24 mouse cellular contexts compared by ENCODE assay signal in the genomic region with DNA sequence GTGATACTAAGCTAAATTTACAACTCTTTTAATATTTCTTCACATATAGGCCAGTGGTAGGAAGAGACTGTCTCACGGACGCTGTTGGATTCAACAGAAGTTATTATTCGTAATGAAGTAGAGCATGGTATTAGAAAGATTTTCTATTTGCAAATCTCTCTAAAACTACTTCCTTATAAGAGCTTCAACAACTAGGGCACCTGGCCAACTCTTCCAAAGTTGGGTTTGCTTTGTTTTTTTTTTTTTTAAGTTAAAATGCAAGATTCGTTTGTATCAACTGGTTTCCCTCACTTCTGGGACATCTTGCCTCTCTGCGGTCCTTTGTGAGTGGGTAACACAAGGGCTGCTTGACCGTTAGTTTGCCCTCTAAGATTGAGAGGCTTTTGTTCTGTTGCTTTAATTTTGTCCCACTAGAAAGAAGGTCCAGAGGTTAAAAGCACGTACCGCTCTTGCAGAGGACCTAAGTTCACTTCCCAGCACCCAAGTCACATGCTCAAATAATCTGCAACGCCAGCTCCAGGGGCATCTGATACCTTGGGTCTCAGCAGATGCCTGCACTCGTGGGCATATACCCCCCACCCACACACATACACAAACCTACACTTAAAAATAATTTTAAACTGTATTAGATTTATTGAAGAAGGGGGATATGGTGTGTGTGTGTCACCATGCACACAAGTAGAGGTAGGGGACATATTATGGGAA.
DNase-seq lines count a peak whose midpoint lies in the region; ATAC-seq and TF ChIP-seq lines count a peak whose summit lies in the region.
"Had no signal": no experiment of that assay in that cellular context is flagged by ENCODE, and none has a peak within 500 bp of the region (broad histone marks: within the 10 kb centered on the region; RNA-seq: fewer than 3 reads in every experiment).

No protein-coding gene starts in this region.

- H3K9me3 ChIP-seq in kidney, embryonic 15.5 days (replicated peaks): no peaks in the 10 kb centered on the region
- no peaks in the 10 kb centered on the region for H3K9me3 ChIP-seq in lung, postnatal 0 days (ENCODE audit: low read length)
- H3K9me3 ChIP-seq: forebrain, embryonic 10.5 days; G1E; hindbrain, embryonic 15.5 days; limb, embryonic 15.5 days; midbrain, embryonic 12.5 days had no signal

- DNase-seq in kidney, adult 18-20 months: peak; percentile 9
- peak; percentile 51 for DNase-seq in lung, postnatal 0 days (ENCODE audit: low spot score)
- DNase-seq in lung, adult 2 months: no peak
- DNase-seq in kidney, adult 9 months: peak; percentile 56
- peak; percentile 14 for DNase-seq in lung, postnatal 14 days
- no peak for DNase-seq in T-cell, adult 2 months (ENCODE audit: low spot score)
- DNase-seq: adrenal gland, postnatal 10 days; B cell, adult 2 months; cerebellum, adult 18-20 months; cerebellum, postnatal 14 days; gastrocnemius, postnatal 25 days; left cerebral cortex, postnatal 4 days; right cerebral cortex, postnatal 14 days; thymus, postnatal 14 days had no signal

- no peaks in the 10 kb centered on the region for H3K4me1 ChIP-seq in kidney, embryonic 15.5 days
- no peaks in the 10 kb centered on the region for H3K4me1 ChIP-seq in lung, postnatal 0 days (ENCODE audit: insufficient read depth, low read depth, low read length)
- no peaks in the 10 kb centered on the region for H3K4me1 ChIP-seq in lung, adult 2 months (ENCODE audit: control insufficient read depth, insufficient read depth, low read length)
- H3K4me1 ChIP-seq: forebrain, embryonic 10.5 days; hindbrain, embryonic 15.5 days; limb, embryonic 15.5 days; midbrain, embryonic 12.5 days had no signal

- no peak overlapping the region for H3K4me2 ChIP-seq in kidney, embryonic 15.5 days
- H3K4me2 ChIP-seq in lung, postnatal 0 days (replicated peaks; ENCODE audit: low read depth, low read length): no peak overlapping the region
- H3K4me2 ChIP-seq: hindbrain, embryonic 15.5 days; limb, embryonic 15.5 days; midbrain, embryonic 12.5 days had no signal

- no peaks in the 10 kb centered on the region for H3K27me3 ChIP-seq in kidney, embryonic 15.5 days
- H3K27me3 ChIP-seq in lung, postnatal 0 days (replicated peaks; ENCODE audit: insufficient read depth, low read length): no peaks in the 10 kb centered on the region
- H3K27me3 ChIP-seq: CH12.LX; hindbrain, embryonic 15.5 days; limb, embryonic 15.5 days; midbrain, embryonic 12.5 days had no signal

- H3K36me3 ChIP-seq in kidney, embryonic 15.5 days: peaks cover 9% of the 10 kb centered on the region; the same call in 1 of the 2 replicates
- 0 out of 2 replicates have a peak, but pooled peaks cover 3% of the 10 kb centered on the region for H3K36me3 ChIP-seq in lung, postnatal 0 days (ENCODE audit: insufficient read depth, low read length)
- H3K36me3 ChIP-seq: G1E; hindbrain, embryonic 15.5 days; midbrain, embryonic 12.5 days had no signal

- no peak overlapping the region for H3K27ac ChIP-seq in kidney, embryonic 15.5 days
- no peak overlapping the region for H3K27ac ChIP-seq in lung, postnatal 0 days (ENCODE audit: low read length)
- H3K27ac ChIP-seq: forebrain, embryonic 10.5 days; hindbrain, embryonic 15.5 days; limb, embryonic 15.5 days; liver, embryonic 14.5 days; midbrain, embryonic 12.5 days had no signal

- 82% methylated on average over 10 of the region's 10 CpGs for WGBS in kidney, embryonic 15.5 days
- 53% methylated on average over 10 of the region's 10 CpGs for WGBS in lung, postnatal 0 days
- 57% methylated on average over 10 of the region's 10 CpGs for WGBS in lung, adult 2 months

- no peak overlapping the region for H3K9ac ChIP-seq in kidney, embryonic 15.5 days
- H3K9ac ChIP-seq in lung, postnatal 0 days (replicated peaks; ENCODE audit: low read depth): no peak overlapping the region
- H3K9ac ChIP-seq: hindbrain, embryonic 15.5 days; limb, embryonic 15.5 days; liver, embryonic 14.5 days; midbrain, embryonic 12.5 days had no signal

- no peak for TF ChIP-seq EP300 in lung, postnatal 0 days (IDR thresholded peaks at IDR 0.05)

- H3K4me3 ChIP-seq in kidney, embryonic 15.5 days (replicated peaks): no peak overlapping the region
- no peak overlapping the region for H3K4me3 ChIP-seq in lung, postnatal 0 days (ENCODE audit: low read depth, low read length)
- no peak overlapping the region for H3K4me3 ChIP-seq in lung, adult 2 months (replicated peaks; ENCODE audit: extremely low read depth, low read depth, low read length)
- H3K4me3 ChIP-seq: forebrain, embryonic 10.5 days; hindbrain, embryonic 15.5 days; limb, embryonic 15.5 days; midbrain, embryonic 12.5 days had no signal

- no peak for TF ChIP-seq POLR2A in lung, adult 2 months (IDR thresholded peaks at IDR 0.05; ENCODE audit: borderline replicate concordance, extremely low read depth, low read depth, low read length)

- no peak for TF ChIP-seq CTCF in lung, postnatal 0 days (IDR thresholded peaks at IDR 0.05)
- TF ChIP-seq CTCF in lung, adult 2 months (IDR thresholded peaks at IDR 0.05; ENCODE audit: insufficient read depth, low read length): no peak

- no peak for ATAC-seq in kidney, embryonic 15.5 days (replicated peaks; ENCODE audit: low FRiP score)
- no peak for ATAC-seq in lung, postnatal 0 days
- ATAC-seq: activated CD4-positive, CD25-positive, alpha-beta regulatory T cell, adult 4 months; forebrain, embryonic 16.5 days had no signal

Comparison
In these comparisons a context has a peak if more than half of its experiments do, and no peak if none do; other contexts are left out.
1. DNase-seq: peak in kidney, adult 18-20 months (single experiment), lung, postnatal 0 days (single experiment), kidney, adult 9 months (single experiment) and lung, postnatal 14 days (single experiment); none in lung, adult 2 months (single experiment) and T-cell, adult 2 months (single experiment).